Mouse (Mus musculus) liver, embryonic 14.5 days (tissue): ENCODE data around the gene Fbf1.

Experiments
- CTCF ChIP-seq: IDR thresholded peaks from 2 replicates; pipeline ENCODE4 v1.5.1; 2016; ENCODE audit warnings: antibody characterized with exemption, low read depth, control low read depth
- EP300 ChIP-seq: IDR thresholded peaks from 2 replicates; pipeline ENCODE4 v1.6.1; 2016; ENCODE audit warnings: antibody characterized with exemption, low read depth

DNA sequence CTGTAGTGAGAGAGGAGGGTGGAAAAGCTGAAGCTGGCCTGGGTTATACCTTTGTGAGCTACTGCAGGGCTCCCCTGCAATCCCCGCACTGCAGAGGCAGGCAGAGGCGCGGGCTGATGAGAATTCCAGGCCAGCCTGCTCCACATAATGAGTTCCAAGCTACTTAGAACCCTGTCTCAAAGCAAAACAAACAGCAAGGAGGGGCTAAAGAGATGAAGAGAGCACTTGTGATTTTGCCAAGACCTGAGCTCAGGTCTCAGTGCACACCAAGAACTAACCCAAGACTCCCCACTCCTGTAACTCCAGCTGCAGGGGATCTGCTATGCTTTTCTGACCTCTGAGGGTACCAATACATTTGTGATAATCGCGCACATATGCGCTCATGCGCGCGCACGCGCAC is 18.4 kb upstream of the Fbf1 start:
- TF ChIP-seq CTCF (no peak), EP300 (no peak)
